Mouse (Mus musculus) hindbrain, embryonic 14.5 days (tissue): Measurements from ENCODE around the gene Gm13276. TPM values are rescaled to one million over a fixed set of nuclear protein-coding genes. Genes with fewer than 3 reads are reported as not detected.
"Not testable (repeated sequence)": the region's sequence is repeated elsewhere in the genome, so short reads cannot be mapped to it uniquely, and the experiment has no call there.

ENCODE experiments used
- ATAC-seq: fragments of 200-750 bp; cut with Nextera tagmentation; 2 replicates; pipeline ENCODE4 v1.8.0; 2017; ENCODE audit warnings: moderate number of reproducible peaks, mild to moderate bottlenecking, moderate TSS enrichment, moderate library complexity; ENCODE audit not compliant: low FRiP score
- DNase-seq: peaks from one replicate; pipeline ENCODE4 v3.0.0-alpha.2; 2015; ENCODE audit warnings: low spot score
- H3K27ac ChIP-seq: fragments of 300-500 bp; sonication (generic); 2 replicates; pipeline ENCODE4 v1.5.1; 2014; ENCODE audit warnings: mild to moderate bottlenecking, moderate library complexity
- H3K27me3 ChIP-seq: fragments of 300-500 bp; sonication (generic); 2 replicates; pipeline ENCODE4 v1.6.1; 2014; ENCODE audit warnings: mild to moderate bottlenecking, low read length, mixed read lengths; ENCODE audit not compliant: control insufficient read depth, insufficient read depth
- H3K36me3 ChIP-seq: fragments of 300-500 bp; sonication (generic); replicated peaks from 2 replicates; pipeline ENCODE4 v1.6.1; 2014; ENCODE audit not compliant: control insufficient read depth, insufficient read depth
- H3K4me1 ChIP-seq: fragments of 300-500 bp; sonication (generic); replicated peaks from 2 replicates; pipeline ENCODE4 v1.6.1; 2014; ENCODE audit warnings: antibody characterized with exemption, low read length, mixed read lengths; ENCODE audit not compliant: control insufficient read depth, insufficient read depth
- H3K4me2 ChIP-seq: fragments of 300-500 bp; sonication (generic); replicated peaks from 2 replicates; pipeline ENCODE4 v1.6.1; 2014; ENCODE audit warnings: mild to moderate bottlenecking, moderate library complexity
- H3K4me3 ChIP-seq: fragments of 300-500 bp; sonication (generic); replicated peaks from 2 replicates; pipeline ENCODE4 v1.5.1; 2014; ENCODE audit warnings: mild to moderate bottlenecking, low read length
- H3K9ac ChIP-seq: fragments of 300-500 bp; sonication (generic); 2 replicates; pipeline ENCODE4 v1.6.1; 2014
- H3K9me3 ChIP-seq: fragments of 300-500 bp; sonication (generic); 2 replicates; pipeline ENCODE4 v1.6.1; 2016; ENCODE audit warnings: low read length; ENCODE audit not compliant: control insufficient read depth
- WGBS: fragments of 180-500 bp; shearing (Covaris S2); extraction: QIAGEN DNeasy Blood & Tissue Kit; methylation state at CpG from one replicate; pipeline ENCODE4 v1.1.7; 2014; 5-methylcytosine and 5-hydroxymethylcytosine counted together
- polyA plus RNA-seq: library from polyadenylated mRNA; unstranded; fragments of >200 nt; fragmentation: Nextera tagmentation; extraction: Ambion mirVana; gene quantifications from 2 replicates; pipeline ENCODE4 v1.2.1, GENCODE M21; 2014

The Gm13276 gene
- polyA plus RNA-seq, 1 experiment from 2014 or later: not detected

GRCm38 (mm10) chr4:88757628-88758031, 27.9 kb upstream of the Gm13276 start:
- H3K4me3 ChIP-seq: peak overlapping the region; percentile 35
- DNase-seq (peak; percentile 80), ATAC-seq (peak; percentile 100)
- H3K9ac ChIP-seq: peak overlapping the region; percentile 61
- not testable (repeated sequence) for H3K4me1 ChIP-seq, H3K36me3 ChIP-seq, H3K27me3 ChIP-seq, H3K9me3 ChIP-seq
- H3K4me2 ChIP-seq: peak overlapping the region; percentile 66
- H3K27ac ChIP-seq: peak overlapping the region; percentile 70
- 1% methylated on average over 19 of the region's 21 CpGs for WGBS

- not testable (repeated sequence) for H3K4me3 ChIP-seq, H3K36me3 ChIP-seq, DNase-seq, H3K27me3 ChIP-seq, ATAC-seq, H3K4me2 ChIP-seq, H3K27ac ChIP-seq, H3K9ac ChIP-seq, H3K4me1 ChIP-seq, H3K9me3 ChIP-seq
- WGBS: 83% methylated on average over 9 of the region's 9 CpGs
These were observed 26.8 kb upstream of the Gm13276 start for GRCm38 (mm10) chr4:88758751-88759150.

- H3K36me3 ChIP-seq, ATAC-seq, DNase-seq, H3K4me1 ChIP-seq, H3K9me3 ChIP-seq, H3K27me3 ChIP-seq, H3K27ac ChIP-seq, H3K9ac ChIP-seq: not testable (repeated sequence)
- 26% methylated on average over 7 of the region's 14 CpGs for WGBS
- Histone ChIP-seq H3K4me3 (peak within 1 kb of the TSS; percentile 22), H3K4me2 (peak within 1 kb of the TSS; percentile 60)
These were observed 25.8 kb upstream of the Gm13276 start, which contains the start of gene Gm13283 for GRCm38 (mm10) chr4:88759610-88760268. Gene Gm13283 (plus strand): TSS chr4:88760119.

- not testable (repeated sequence) for H3K4me1 ChIP-seq, H3K27me3 ChIP-seq, ATAC-seq, H3K27ac ChIP-seq, H3K9ac ChIP-seq, H3K9me3 ChIP-seq, H3K36me3 ChIP-seq
- DNase-seq: peak; percentile 47
- 0% methylated on average over 14 of the region's 28 CpGs for WGBS
- peak overlapping the region; percentile 60 for H3K4me2 ChIP-seq
- H3K4me3 ChIP-seq: peak overlapping the region; percentile 22
These were observed 25.1 kb upstream of the Gm13276 start for GRCm38 (mm10) chr4:88760431-88760830.

- ATAC-seq, H3K4me1 ChIP-seq, H3K4me3 ChIP-seq, H3K36me3 ChIP-seq, H3K27me3 ChIP-seq, H3K9ac ChIP-seq, H3K9me3 ChIP-seq, DNase-seq, H3K27ac ChIP-seq, H3K4me2 ChIP-seq: not testable (repeated sequence)
- WGBS: 80% methylated on average over 6 of the region's 8 CpGs
These were observed 23.7 kb upstream of the Gm13276 start for GRCm38 (mm10) chr4:88761776-88762175.

GRCm38 (mm10) chr4:88762341-88762740, 23.2 kb upstream of the Gm13276 start:
- H3K36me3 ChIP-seq, H3K9me3 ChIP-seq, ATAC-seq, H3K9ac ChIP-seq, H3K4me1 ChIP-seq, H3K4me2 ChIP-seq, DNase-seq, H3K27me3 ChIP-seq, H3K27ac ChIP-seq, H3K4me3 ChIP-seq: not testable (repeated sequence)
- 55% methylated on average over 9 of the region's 9 CpGs for WGBS

GRCm38 (mm10) chr4:88763384-88764018, 22.0 kb upstream of the Gm13276 start:
- DNase-seq: peak; percentile 56
- H3K27ac ChIP-seq, H3K4me1 ChIP-seq, ATAC-seq, H3K9me3 ChIP-seq, H3K27me3 ChIP-seq, H3K36me3 ChIP-seq, H3K9ac ChIP-seq: not testable (repeated sequence)
- 4% methylated on average over 22 of the region's 42 CpGs for WGBS
- Histone ChIP-seq H3K4me3 (peak overlapping the region; percentile 31), H3K4me2 (peak overlapping the region; percentile 56)

GRCm38 (mm10) chr4:88773534-88773933, 12.0 kb upstream of the Gm13276 start, which contains the start of gene Gm13290:
Gene Gm13290 (plus strand): TSS chr4:88773834.
- H3K4me2 ChIP-seq, H3K4me3 ChIP-seq, H3K27me3 ChIP-seq, DNase-seq, H3K27ac ChIP-seq, H3K36me3 ChIP-seq, H3K9ac ChIP-seq, ATAC-seq, H3K9me3 ChIP-seq, H3K4me1 ChIP-seq: not testable (repeated sequence)
- WGBS: no CpG with 5 or more reads among the region's 32 CpGs

GRCm38 (mm10) chr4:88776622-88777021, 8.9 kb upstream of the Gm13276 start, which contains the start of gene Gm13289:
Gene Gm13289 (plus strand): TSS chr4:88776922.
- not testable (repeated sequence) for DNase-seq, H3K27me3 ChIP-seq, ATAC-seq, H3K36me3 ChIP-seq, H3K4me3 ChIP-seq, H3K4me1 ChIP-seq, H3K27ac ChIP-seq, H3K9me3 ChIP-seq, H3K4me2 ChIP-seq, H3K9ac ChIP-seq
- WGBS: no CpG with 5 or more reads among the region's 29 CpGs
